Mouse (Mus musculus) MEL (cell line): ENCODE results near the gene Mybpc2. TPM values are rescaled to one million over a fixed set of nuclear protein-coding genes. Genes with fewer than 3 reads are reported as not detected.

ENCODE experiments used
- DNase-seq: peaks from one replicate; pipeline ENCODE4 v3.0.0; 2011; ENCODE audit warnings: low read depth, low spot score
- H3K27ac ChIP-seq: 2 replicates; pipeline ENCODE4 v1.5.1; 2012; ENCODE audit warnings: low read depth, mild to moderate bottlenecking, control low read depth, low read length, moderate library complexity; ENCODE audit not compliant: control insufficient read depth
- H3K27me3 ChIP-seq, 2 experiments: fragments of 150-350 bp in 1 of 2; sonication (generic) in 1 of 2; 2 replicates each; pipeline ENCODE4 v1.6.1; 2012; ENCODE audit warnings: low read length in 2 of 2, mild to moderate bottlenecking in 2 of 2, improper control_type of control experiment in 1 of 2, moderate library complexity in 1 of 2; ENCODE audit not compliant: insufficient read depth in 2 of 2, control insufficient read depth in 1 of 2
- H3K36me3 ChIP-seq, 2 experiments: 2 replicates each; pipeline ENCODE4 v1.6.1; 2012 to 2014; ENCODE audit warnings: low read length in 2 of 2, improper control_type of control experiment in 1 of 2, inconsistent platforms in 1 of 2, mild to moderate bottlenecking in 1 of 2; ENCODE audit not compliant: insufficient read depth in 2 of 2, control insufficient read depth in 1 of 2
- H3K4me1 ChIP-seq, 2 experiments: fragments of 150-350 bp in 1 of 2; sonication (generic) in 1 of 2; 2 replicates each; pipeline ENCODE4 v1.6.1; 2012; ENCODE audit warnings: low read length in 2 of 2, improper control_type of control experiment in 1 of 2, mild to moderate bottlenecking in 1 of 2; ENCODE audit not compliant: insufficient read depth in 2 of 2, control insufficient read depth in 1 of 2
- H3K4me3 ChIP-seq, 2 experiments: fragments of 150-350 bp in 1 of 2; sonication (generic) in 1 of 2; 2 replicates each; pipeline ENCODE4 v1.5.1; 2012; ENCODE audit warnings: low read depth in 2 of 2, low read length in 2 of 2, mild to moderate bottlenecking in 2 of 2, moderate library complexity in 2 of 2, control low read depth in 1 of 2, improper control_type of control experiment in 1 of 2; ENCODE audit not compliant: control insufficient read depth in 1 of 2, insufficient read depth in 1 of 2
- H3K79me2 ChIP-seq: 2 replicates; pipeline ENCODE4 v1.6.1; 2012; ENCODE audit warnings: mild to moderate bottlenecking, low read length, moderate library complexity; ENCODE audit not compliant: control insufficient read depth, poor library complexity, insufficient read depth
- H3K9ac ChIP-seq: 2 replicates; pipeline ENCODE4 v1.6.1; 2012; ENCODE audit warnings: low read depth, mild to moderate bottlenecking, control low read depth, low read length, moderate library complexity; ENCODE audit not compliant: control insufficient read depth, poor library complexity, severe bottlenecking
- H3K9me3 ChIP-seq: fragments of 150-350 bp; sonication (generic); replicated peaks from 2 replicates; pipeline ENCODE4 v1.6.1; 2012; ENCODE audit warnings: mild to moderate bottlenecking, low read length, improper control_type of control experiment, moderate library complexity; ENCODE audit not compliant: insufficient read depth
- CHD1 ChIP-seq: IDR thresholded peaks from 2 replicates; pipeline ENCODE4 v1.6.1; 2012; ENCODE audit warnings: low read depth, mild to moderate bottlenecking, inconsistent platforms, low read length, improper control_type of control experiment
- CHD2 ChIP-seq: IDR thresholded peaks from 2 replicates; pipeline ENCODE4 v1.6.1; 2011; ENCODE audit warnings: low read length, improper control_type of control experiment
- E2F4 ChIP-seq: IDR thresholded peaks from 2 replicates; pipeline ENCODE4 v1.6.1; 2011; ENCODE audit warnings: low read depth, low read length, improper control_type of control experiment, borderline replicate concordance
- EP300 ChIP-seq, 2 experiments: IDR thresholded peaks; 2 replicates each; pipeline ENCODE4 v1.6.1; 2011; ENCODE audit warnings: improper control_type of control experiment in 2 of 2, low read length in 2 of 2, low read depth in 1 of 2, mild to moderate bottlenecking in 1 of 2
- ETS1 ChIP-seq: IDR thresholded peaks from 2 replicates; pipeline ENCODE4 v1.6.1; 2012; ENCODE audit warnings: low read depth, mild to moderate bottlenecking, inconsistent platforms, low read length, improper control_type of control experiment, moderate library complexity
- GABPA ChIP-seq: IDR thresholded peaks from 2 replicates; pipeline ENCODE4 v1.6.1; 2012; ENCODE audit warnings: low read depth, mild to moderate bottlenecking, inconsistent platforms, low read length, improper control_type of control experiment, moderate library complexity
- HCFC1 ChIP-seq: IDR thresholded peaks from 2 replicates; pipeline ENCODE4 v1.6.1; 2012; ENCODE audit warnings: low read depth, mild to moderate bottlenecking, inconsistent platforms, low read length, improper control_type of control experiment, moderate library complexity
- JUND ChIP-seq: IDR thresholded peaks from 2 replicates; pipeline ENCODE4 v1.6.1; 2011; ENCODE audit warnings: low read depth, mild to moderate bottlenecking, improper control_type of control experiment, low read length
- MAFK ChIP-seq: IDR thresholded peaks from 2 replicates; pipeline ENCODE4 v1.6.1; 2011; ENCODE audit warnings: low read depth, mild to moderate bottlenecking, low read length, improper control_type of control experiment, borderline replicate concordance
- MAZ ChIP-seq: IDR thresholded peaks from 2 replicates; pipeline ENCODE4 v1.6.1; 2012; ENCODE audit warnings: low read depth, mild to moderate bottlenecking, inconsistent platforms, low read length, improper control_type of control experiment
- MYB ChIP-seq: IDR thresholded peaks from 2 replicates; pipeline ENCODE4 v1.6.1; 2011; ENCODE audit warnings: mild to moderate bottlenecking, low read depth, low read length, improper control_type of control experiment
- MYC ChIP-seq: IDR thresholded peaks from 2 replicates; pipeline ENCODE4 v1.6.1; 2011; ENCODE audit warnings: low read depth, mild to moderate bottlenecking, low read length, improper control_type of control experiment, moderate library complexity
- NELFE ChIP-seq: IDR thresholded peaks from 2 replicates; pipeline ENCODE4 v1.6.1; 2011; ENCODE audit warnings: low read depth, low read length, improper control_type of control experiment
- NRF1 ChIP-seq: IDR thresholded peaks from 2 replicates; pipeline ENCODE4 v1.6.1; 2014; ENCODE audit warnings: low read depth, mild to moderate bottlenecking, inconsistent platforms, low read length, improper control_type of control experiment, moderate library complexity; ENCODE audit not compliant: poor library complexity, insufficient read depth, severe bottlenecking
- POLR2A ChIP-seq, 2 experiments: IDR thresholded peaks; 2 replicates each; pipeline ENCODE4 v1.6.1; 2011 to 2012; ENCODE audit warnings: low read length in 2 of 2, mild to moderate bottlenecking in 2 of 2, control low read depth in 1 of 2, improper control_type of control experiment in 1 of 2, low read depth in 1 of 2, moderate library complexity in 1 of 2; ENCODE audit not compliant: control insufficient read depth in 1 of 2, insufficient read depth in 1 of 2, poor library complexity in 1 of 2
- SIN3A ChIP-seq: IDR thresholded peaks from 2 replicates; pipeline ENCODE4 v1.6.1; 2012; ENCODE audit warnings: low read length, improper control_type of control experiment, inconsistent platforms
- SMC3 ChIP-seq: IDR thresholded peaks from 2 replicates; pipeline ENCODE4 v1.6.1; 2011; ENCODE audit warnings: low read depth, low read length, improper control_type of control experiment
- TBP ChIP-seq: IDR thresholded peaks from 2 replicates; pipeline ENCODE4 v1.8.0; 2011; ENCODE audit warnings: low read depth, low read length, improper control_type of control experiment
- USF1 ChIP-seq: IDR thresholded peaks from 2 replicates; pipeline ENCODE4 v1.6.1; 2014; ENCODE audit warnings: low read depth, mild to moderate bottlenecking, inconsistent platforms, low read length, improper control_type of control experiment, moderate library complexity
- USF2 ChIP-seq, 2 experiments: IDR thresholded peaks; 2 replicates each; pipeline ENCODE4 v1.6.1; 2011 to 2012; ENCODE audit warnings: improper control_type of control experiment in 2 of 2, low read length in 2 of 2, borderline replicate concordance in 1 of 2, inconsistent platforms in 1 of 2, low read depth in 1 of 2, mild to moderate bottlenecking in 1 of 2; ENCODE audit not compliant: insufficient read depth in 1 of 2
- ZC3H11A ChIP-seq: IDR thresholded peaks from 2 replicates; pipeline ENCODE4 v1.6.1; 2012; ENCODE audit warnings: low read depth, mild to moderate bottlenecking, inconsistent platforms, low read length, improper control_type of control experiment
- ZKSCAN1 ChIP-seq: IDR thresholded peaks from 2 replicates; pipeline ENCODE4 v1.6.1; 2012; ENCODE audit warnings: low read depth, mild to moderate bottlenecking, inconsistent platforms, low read length, improper control_type of control experiment, moderate library complexity
- ZNF384 ChIP-seq: IDR thresholded peaks from 2 replicates; pipeline ENCODE4 v1.6.1; 2012; ENCODE audit warnings: low read depth, mild to moderate bottlenecking, inconsistent platforms, low read length, improper control_type of control experiment
- polyA plus RNA-seq, 2 experiments: library from polyadenylated mRNA; stranded (reverse) in 1 of 2; unstranded in 1 of 2; fragments of >175 nt in 1 of 2; fragments of >200 nt in 1 of 2; gene quantifications; 2 replicates each; pipeline versions ENCODE4 v1.2.1 to v1.2.4; 2012; ENCODE audit warnings: low replicate concordance in 2 of 2, low read depth in 1 of 2; ENCODE audit not compliant: insufficient read length in 2 of 2, insufficient read depth in 1 of 2, missing spikeins in 1 of 2
- total RNA-seq: library from RNA; depleted of rRNA; stranded (reverse); fragments of 300-350 nt; gene quantifications from 2 replicates; pipeline ENCODE4 v1.2.3, GENCODE M21; 2012

Mybpc2 gene
- total and polyA plus RNA-seq, 3 experiments: not detected

GRCm38 (mm10) chr7:44542555-44542954 is 18.1 kb upstream of the Mybpc2 start:
- Histone ChIP-seq H3K4me1 (peaks cover 0 to 4% of the 10 kb centered on the region in 2 experiments; a peak in 2 of 4 replicates), H3K4me3 (no peak overlapping the region), H3K9me3 (no peaks in the 10 kb centered on the region), H3K27me3 (no peaks in the 10 kb centered on the region), H3K36me3 (no peaks in the 10 kb centered on the region; a peak in 1 of 4 replicates), H3K79me2 (peaks cover 15% of the 10 kb centered on the region), H3K9ac (no peak overlapping the region), H3K27ac (no peak overlapping the region)
- TF ChIP-seq MYB (no peak), JUND (no peak), ETS1 (no peak), MAFK (no peak), EP300 (IDR thresholded peaks at IDR 0.05; ENCODE audit: low read depth in 1 of 2, low read length in 2 of 2) (no peak), ZC3H11A (no peak), MAZ (no peak), CHD1 (no peak), USF1 (no peak), E2F4 (no peak), SMC3 (no peak), ZKSCAN1 (no peak), GABPA (no peak), CHD2 (no peak), HCFC1 (no peak), NELFE (no peak), TBP (no peak), MYC (no peak), SIN3A (no peak), USF2 (IDR thresholded peaks at IDR 0.05; ENCODE audit: borderline replicate concordance in 1 of 2, insufficient read depth in 1 of 2, low read depth in 1 of 2, low read length in 2 of 2) (no peak)
- DNase-seq: no peak

GRCm38 (mm10) chr7:44538756-44539624 is 14.5 kb upstream of the Mybpc2 start:
- no peaks in the 10 kb centered on the region for H3K27me3 ChIP-seq
- TF ChIP-seq USF1 (no peak), POLR2A (IDR thresholded peaks at IDR 0.05; ENCODE audit: control insufficient read depth in 1 of 2, insufficient read depth in 1 of 2, low read depth in 1 of 2, low read length in 2 of 2, poor library complexity in 1 of 2) (no peak), NRF1 (no peak), ZNF384 (no peak), TBP (no peak), EP300 (IDR thresholded peaks at IDR 0.05; ENCODE audit: low read depth in 1 of 2, low read length in 2 of 2) (no peak)
- H3K9ac ChIP-seq: no peak overlapping the region
- no peak overlapping the region for H3K27ac ChIP-seq
- no peak for DNase-seq
- no peaks in the 10 kb centered on the region for H3K36me3 ChIP-seq
- H3K4me3 ChIP-seq: no peak overlapping the region
- H3K79me2 ChIP-seq: no peaks in the 10 kb centered on the region
- no peaks in the 10 kb centered on the region for H3K4me1 ChIP-seq
- H3K9me3 ChIP-seq: no peaks in the 10 kb centered on the region
